Mouse (Mus musculus) midbrain, embryonic 14.5 days (tissue): ENCODE measurements around the gene Fam13c. TPM values are rescaled to one million over a fixed set of nuclear protein-coding genes. Genes with fewer than 3 reads are reported as not detected.
"Not testable (repeated sequence)": the region's sequence is repeated elsewhere in the genome, so short reads cannot be mapped to it uniquely, and the experiment has no call there.

Source experiments
- ATAC-seq: fragments of 200-750 bp; cut with Nextera tagmentation; 2 replicates; pipeline ENCODE4 v1.8.0; 2017; ENCODE audit warnings: moderate number of reproducible peaks, moderate library complexity; ENCODE audit not compliant: low FRiP score, low TSS enrichment
- DNase-seq: peaks from one replicate; pipeline ENCODE4 v3.0.0-alpha.2; 2015
- H3K27ac ChIP-seq: fragments of 300-500 bp; sonication (generic); replicated peaks from 2 replicates; pipeline ENCODE4 v1.5.1; 2014; ENCODE audit warnings: mild to moderate bottlenecking, low read depth, low read length, moderate library complexity
- H3K27me3 ChIP-seq: fragments of 300-500 bp; sonication (generic); 2 replicates; pipeline ENCODE4 v1.6.1; 2014; ENCODE audit warnings: low read length, control low read depth, mixed read lengths; ENCODE audit not compliant: control insufficient read depth, insufficient read depth
- H3K36me3 ChIP-seq: fragments of 300-500 bp; sonication (generic); 2 replicates; pipeline ENCODE4 v1.6.1; 2014; ENCODE audit warnings: low read length, control low read depth; ENCODE audit not compliant: control insufficient read depth, insufficient read depth
- H3K4me1 ChIP-seq: fragments of 300-500 bp; sonication (generic); 2 replicates; pipeline ENCODE4 v1.6.1; 2014; ENCODE audit warnings: mild to moderate bottlenecking, antibody characterized with exemption, low read length, control low read depth; ENCODE audit not compliant: control insufficient read depth, insufficient read depth
- H3K4me2 ChIP-seq: fragments of 300-500 bp; sonication (generic); 2 replicates; pipeline ENCODE4 v1.6.1; 2014; ENCODE audit warnings: mild to moderate bottlenecking, low read length, moderate library complexity
- H3K4me3 ChIP-seq: fragments of 300-500 bp; sonication (generic); replicated peaks from 2 replicates; pipeline ENCODE4 v1.5.1; 2014; ENCODE audit warnings: low read depth, low read length
- H3K9ac ChIP-seq: fragments of 300-500 bp; sonication (generic); replicated peaks from 2 replicates; pipeline ENCODE4 v1.6.1; 2014; ENCODE audit warnings: mild to moderate bottlenecking, low read length, moderate library complexity
- H3K9me3 ChIP-seq: fragments of 300-500 bp; sonication (generic); 2 replicates; pipeline ENCODE4 v1.6.1; 2016; ENCODE audit warnings: low read length, control low read depth, mixed read lengths; ENCODE audit not compliant: control insufficient read depth
- WGBS: fragments of 180-500 bp; shearing (Covaris S2); extraction: QIAGEN DNeasy Blood & Tissue Kit; methylation state at CpG from one replicate; pipeline ENCODE4 v1.1.7; 2014; 5-methylcytosine and 5-hydroxymethylcytosine counted together
- polyA plus RNA-seq: library from polyadenylated mRNA; unstranded; fragments of >200 nt; fragmentation: Nextera tagmentation; extraction: Ambion mirVana; gene quantifications from 2 replicates; pipeline ENCODE4 v1.2.1, GENCODE M21; 2014

Gene Fam13c
- polyA plus RNA-seq, 1 experiment from 2014 or later, result 33.6 TPM

GRCm38 (mm10) chr10:70428121-70428662 lies 12.1 kb upstream of the Fam13c start:
- no peak overlapping the region for H3K4me2 ChIP-seq
- no peaks in the 10 kb centered on the region for H3K9me3 ChIP-seq
- H3K4me3 ChIP-seq, result no peak overlapping the region
- H3K27me3 ChIP-seq, result no peaks in the 10 kb centered on the region
- H3K4me1 ChIP-seq, result no peaks in the 10 kb centered on the region
- DNase-seq, result no peak
- H3K27ac ChIP-seq, result 0 out of 2 replicates have a peak overlapping the region, but pooled peaks have one; percentile 13
- H3K9ac ChIP-seq, result no peak overlapping the region
- WGBS, result 78% methylated on average over 5 of the region's 5 CpGs
- H3K36me3 ChIP-seq, result no peaks in the 10 kb centered on the region
- no peak for ATAC-seq

GRCm38 (mm10) chr10:70429341-70429740 lies 10.9 kb upstream of the Fam13c start:
- Histone ChIP-seq H3K9me3 (no peaks in the 10 kb centered on the region), H3K27ac (no peak overlapping the region), H3K9ac (no peak overlapping the region), H3K4me2 (no peak overlapping the region), H3K4me3 (no peak overlapping the region), H3K36me3 (no peaks in the 10 kb centered on the region), H3K4me1 (no peaks in the 10 kb centered on the region), H3K27me3 (no peaks in the 10 kb centered on the region)
- 96% methylated on average over 9 of the region's 9 CpGs for WGBS
- ATAC-seq, result no peak
- no peak for DNase-seq

- Histone ChIP-seq H3K4me1 (no peaks in the 10 kb centered on the region), H3K27me3 (no peaks in the 10 kb centered on the region), H3K9ac (no peak overlapping the region), H3K27ac (no peak overlapping the region), H3K36me3 (no peaks in the 10 kb centered on the region), H3K4me3 (no peak overlapping the region), H3K4me2 (no peak overlapping the region), H3K9me3 (no peaks in the 10 kb centered on the region)
- WGBS, result 94% methylated on average over 3 of the region's 3 CpGs
- DNase-seq, result no peak
- no peak for ATAC-seq
Measured at GRCm38 (mm10) chr10:70433334-70433733, 6.9 kb upstream of the Fam13c start.

- not testable (repeated sequence) for DNase-seq, ATAC-seq, H3K4me3 ChIP-seq, H3K27ac ChIP-seq, H3K36me3 ChIP-seq, H3K4me2 ChIP-seq, H3K27me3 ChIP-seq, H3K4me1 ChIP-seq, H3K9ac ChIP-seq, H3K9me3 ChIP-seq
- 97% methylated on average over 5 of the region's 5 CpGs for WGBS
Measured at GRCm38 (mm10) chr10:70433736-70434135, 6.5 kb upstream of the Fam13c start.

GRCm38 (mm10) chr10:70436656-70437055 lies 3.6 kb upstream of the Fam13c start:
- 90% methylated on average over 4 of the region's 4 CpGs for WGBS
- Histone ChIP-seq H3K4me3 (no peak overlapping the region), H3K27me3 (no peaks in the 10 kb centered on the region), H3K9ac (no peak overlapping the region), H3K4me1 (peaks cover 11% of the 10 kb centered on the region), H3K36me3 (no peaks in the 10 kb centered on the region), H3K27ac (no peak overlapping the region), H3K9me3 (no peaks in the 10 kb centered on the region), H3K4me2 (no peak overlapping the region)
- no peak for ATAC-seq
- DNase-seq, result no peak

- Histone ChIP-seq H3K9me3 (no peaks in the 10 kb centered on the region), H3K4me1 (peaks cover 17% of the 10 kb centered on the region), H3K27ac (no peak overlapping the region), H3K27me3 (no peaks in the 10 kb centered on the region), H3K9ac (no peak overlapping the region), H3K36me3 (no peaks in the 10 kb centered on the region), H3K4me2 (no peak overlapping the region), H3K4me3 (no peak overlapping the region)
- ATAC-seq, result no peak
- 74% methylated on average over 5 of the region's 5 CpGs for WGBS
- DNase-seq, result no peak
Measured at GRCm38 (mm10) chr10:70437289-70437688, 3.0 kb upstream of the Fam13c start.

GRCm38 (mm10) chr10:70440639-70441461 lies 569 bp downstream of the Fam13c start:
- ATAC-seq (peak; percentile 93), DNase-seq (peak; percentile 91)
- H3K27ac ChIP-seq, result peak overlapping the region; percentile 97
- H3K9me3 ChIP-seq, result no peaks in the 10 kb centered on the region
- H3K9ac ChIP-seq, result peak overlapping the region; percentile 86
- H3K27me3 ChIP-seq, result no peaks in the 10 kb centered on the region
- H3K4me1 ChIP-seq, result peaks cover 37% of the 10 kb centered on the region
- H3K36me3 ChIP-seq, result no peaks in the 10 kb centered on the region
- peak overlapping the region; percentile 65 for H3K4me2 ChIP-seq
- under 1% methylated on average over 44 of the region's 44 CpGs for WGBS
- H3K4me3 ChIP-seq, result peak overlapping the region; percentile 64

GRCm38 (mm10) chr10:70442156-70442555 lies 1.9 kb downstream of the Fam13c start:
- Histone ChIP-seq H3K36me3 (no peaks in the 10 kb centered on the region), H3K9me3 (no peaks in the 10 kb centered on the region), H3K4me2 (peak overlapping the region; percentile 65), H3K4me3 (peak overlapping the region; percentile 64), H3K4me1 (peaks cover 37% of the 10 kb centered on the region), H3K27ac (no peak overlapping the region), H3K9ac (peak overlapping the region; percentile 86), H3K27me3 (no peaks in the 10 kb centered on the region)
- DNase-seq (no peak), ATAC-seq (no peak)
- WGBS, result 84% methylated on average over 2 of the region's 2 CpGs

- ATAC-seq, result no peak
- H3K36me3 ChIP-seq, result no peaks in the 10 kb centered on the region
- H3K27me3 ChIP-seq, result no peaks in the 10 kb centered on the region
- DNase-seq, result no peak
- peak overlapping the region; percentile 64 for H3K4me3 ChIP-seq
- peaks cover 37% of the 10 kb centered on the region for H3K4me1 ChIP-seq
- no peak overlapping the region for H3K27ac ChIP-seq
- H3K9me3 ChIP-seq, result no peaks in the 10 kb centered on the region
- 84% methylated on average over 5 of the region's 5 CpGs for WGBS
- H3K4me2 ChIP-seq, result peak overlapping the region; percentile 65
- H3K9ac ChIP-seq, result peak overlapping the region; percentile 86
Measured at GRCm38 (mm10) chr10:70442623-70443022, 2.3 kb downstream of the Fam13c start.
